Mouse (Mus musculus): ENCODE measurements at regions not wholly inside any gene's neighbourhood (a gene's known extent, or its start where the extent isn't known, plus 50 kb on each side); places are given as distances from the start of the nearest gene placed in this dataset.

DNA sequence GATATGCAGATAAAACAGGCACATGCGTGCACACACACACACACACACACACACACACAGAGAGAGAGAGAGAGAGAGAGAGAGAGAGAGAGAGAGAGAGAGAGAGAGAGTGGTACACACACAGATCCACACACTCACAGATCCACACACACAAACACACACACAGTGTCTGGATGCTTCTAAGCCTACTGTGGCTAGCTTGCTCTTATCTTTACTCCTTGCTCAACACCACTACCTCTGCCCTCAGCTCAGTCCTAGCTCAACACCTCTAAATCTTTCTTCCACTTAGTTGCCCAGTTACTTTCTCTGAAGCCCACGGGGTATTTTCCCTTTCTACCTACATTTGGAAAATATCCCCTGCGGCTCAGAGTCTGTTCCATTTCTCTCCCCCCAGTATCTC, 555.9 kb upstream of the Klhl1 start:
- WGBS, result 77% methylated on average over 3 of the region's 3 CpGs

DNA sequence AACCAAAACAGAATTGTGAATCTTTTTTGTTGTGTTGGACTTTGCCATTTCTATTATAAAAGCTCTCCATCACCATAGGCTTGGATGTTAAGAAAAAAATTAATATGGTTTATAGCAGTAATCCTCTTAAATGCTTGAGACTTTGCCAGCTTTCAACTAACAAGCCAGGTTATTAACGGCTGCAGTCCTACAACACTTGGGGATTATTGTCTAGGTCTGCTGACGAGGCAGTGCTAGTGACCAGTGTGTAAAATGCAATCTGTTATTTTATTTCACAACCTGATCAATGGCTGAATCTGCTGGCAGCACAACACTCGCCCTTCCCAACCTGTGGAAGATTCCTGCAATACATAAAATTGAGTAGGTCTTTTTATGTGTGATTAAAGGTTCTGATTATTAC, 549.9 kb upstream of the Klhl1 start:
- no peak overlapping the region for H3K4me3 ChIP-seq (replicated peaks; ENCODE audit: extremely low read depth, low read depth, low read length)
- WGBS, result 57% methylated on average over 3 of the region's 3 CpGs
- no peak for DNase-seq
- no peaks in the 10 kb centered on the region for H3K4me1 ChIP-seq (ENCODE audit: control insufficient read depth, insufficient read depth, low read length)
- TF ChIP-seq POLR2A (IDR thresholded peaks at IDR 0.05; ENCODE audit: borderline replicate concordance, extremely low read depth, low read depth, low read length) (no peak), CTCF (IDR thresholded peaks at IDR 0.05; ENCODE audit: insufficient read depth, low read length) (no peak)

More for the DNA sequence above, 555.9 kb upstream of the Klhl1 start:
- TF ChIP-seq CTCF (IDR thresholded peaks at IDR 0.05; ENCODE audit: insufficient read depth, low read length) (no peak), POLR2A (IDR thresholded peaks at IDR 0.05; ENCODE audit: borderline replicate concordance, extremely low read depth, low read depth, low read length) (no peak)
- Histone ChIP-seq H3K4me3 (replicated peaks; ENCODE audit: extremely low read depth, low read depth, low read length) (no peak overlapping the region), H3K4me1 (ENCODE audit: control insufficient read depth, insufficient read depth, low read length) (no peaks in the 10 kb centered on the region)
- DNase-seq, result no peak

DNA sequence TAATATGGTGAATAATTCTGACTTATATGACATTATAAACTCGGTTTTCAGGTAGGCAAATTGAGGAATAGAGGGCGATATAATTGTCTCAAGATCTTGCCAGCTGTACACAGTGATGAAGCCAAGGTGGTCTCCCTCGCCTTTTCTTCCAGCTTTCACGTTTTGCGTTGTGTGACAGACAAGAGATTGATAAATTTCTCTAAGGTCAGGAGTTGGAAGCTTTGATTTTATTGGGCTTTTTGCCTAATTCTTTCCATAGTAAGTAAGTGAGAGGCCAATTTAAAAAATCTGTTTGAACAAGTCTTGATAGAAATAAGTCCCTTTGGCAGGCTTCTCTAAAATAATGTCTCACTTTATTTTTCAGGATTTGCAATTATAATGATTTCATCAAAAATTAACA, 549.4 kb upstream of the Klhl1 start:
- TF ChIP-seq POLR2A (IDR thresholded peaks at IDR 0.05; ENCODE audit: borderline replicate concordance, extremely low read depth, low read depth, low read length), result no peak
- no peak for TF ChIP-seq CTCF (IDR thresholded peaks at IDR 0.05; ENCODE audit: insufficient read depth, low read length)
- WGBS, result 55% methylated on average over 5 of the region's 5 CpGs

DNA sequence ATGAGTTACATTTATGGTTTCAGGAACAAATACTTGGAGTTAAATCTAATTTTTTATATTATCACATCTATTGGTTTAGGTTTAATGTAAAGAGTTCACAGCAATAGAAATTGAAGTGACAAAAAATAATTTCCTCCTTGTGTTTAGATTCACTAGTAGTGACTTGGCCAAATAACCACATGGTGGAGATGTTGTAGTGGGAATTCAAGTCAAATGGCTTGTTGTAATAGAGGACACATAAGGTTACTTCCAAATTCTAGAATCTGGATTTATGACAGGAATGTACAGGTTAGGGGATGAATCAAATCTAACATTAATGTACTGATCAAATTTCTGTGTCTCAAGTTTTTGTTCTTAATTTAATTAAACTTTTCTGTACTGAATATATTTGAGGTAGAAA, 526.4 kb upstream of the Klhl1 start:
- TF ChIP-seq CTCF (IDR thresholded peaks at IDR 0.05; ENCODE audit: insufficient read depth, low read length) (no peak), POLR2A (IDR thresholded peaks at IDR 0.05; ENCODE audit: borderline replicate concordance, extremely low read depth, low read depth, low read length) (no peak)
- no peaks in the 10 kb centered on the region for H3K4me1 ChIP-seq (ENCODE audit: control insufficient read depth, insufficient read depth, low read length)
- H3K4me3 ChIP-seq (replicated peaks; ENCODE audit: extremely low read depth, low read depth, low read length), result no peak overlapping the region
- DNase-seq, result no peak

More for the DNA sequence above, 549.4 kb upstream of the Klhl1 start:
- Histone ChIP-seq H3K4me3 (replicated peaks; ENCODE audit: extremely low read depth, low read depth, low read length) (no peak overlapping the region), H3K4me1 (ENCODE audit: control insufficient read depth, insufficient read depth, low read length) (no peaks in the 10 kb centered on the region)
- DNase-seq, result no peak

DNA sequence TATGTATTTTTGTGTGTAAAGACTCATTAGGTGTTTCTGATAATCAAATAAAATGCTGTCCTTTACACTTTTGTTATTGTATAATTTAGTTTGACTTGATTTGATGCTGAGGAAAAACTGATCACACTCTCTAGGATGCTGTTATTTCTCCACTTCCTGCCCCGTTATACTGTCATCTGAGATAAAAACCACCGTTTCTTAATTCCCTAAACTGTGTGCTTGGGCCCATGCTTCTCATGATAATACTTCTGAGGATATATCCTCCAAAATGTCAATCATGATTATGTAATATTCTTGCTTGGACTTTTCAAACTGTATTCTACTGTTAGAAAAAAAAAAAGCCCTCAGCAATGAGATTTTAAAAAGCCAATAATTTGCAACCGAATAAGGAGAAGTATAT, 520.9 kb upstream of the Klhl1 start:
- H3K4me1 ChIP-seq (ENCODE audit: control insufficient read depth, insufficient read depth, low read length), result no peaks in the 10 kb centered on the region
- TF ChIP-seq POLR2A (IDR thresholded peaks at IDR 0.05; ENCODE audit: borderline replicate concordance, extremely low read depth, low read depth, low read length), result no peak
- no peak for DNase-seq
- WGBS, result 67% methylated on average over 3 of the region's 3 CpGs
- no peak overlapping the region for H3K4me3 ChIP-seq (replicated peaks; ENCODE audit: extremely low read depth, low read depth, low read length)

DNA sequence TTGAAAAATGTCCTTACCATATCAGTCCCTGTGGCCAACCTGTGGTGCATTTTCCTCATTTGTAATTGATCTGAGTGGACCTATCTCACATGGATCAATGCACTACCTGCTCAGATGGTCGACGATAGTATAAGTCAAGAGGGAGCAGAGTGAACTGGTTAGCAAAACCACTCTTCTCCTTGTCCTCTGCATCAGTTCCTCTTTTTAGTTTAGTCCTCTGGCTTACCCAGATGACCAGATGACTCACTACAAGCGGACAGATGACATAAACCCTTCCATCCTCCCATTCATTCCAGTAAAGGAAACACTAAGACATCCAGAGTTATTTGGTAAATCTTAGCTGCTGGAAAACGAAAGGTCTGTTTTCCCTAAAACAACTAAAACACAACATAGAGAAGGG, 509.6 kb upstream of the Klhl1 start:
- TF ChIP-seq POLR2A (IDR thresholded peaks at IDR 0.05; ENCODE audit: borderline replicate concordance, extremely low read depth, low read depth, low read length) (no peak), CTCF (IDR thresholded peaks at IDR 0.05; ENCODE audit: insufficient read depth, low read length) (no peak)
- 66% methylated on average over 4 of the region's 4 CpGs for WGBS
- H3K4me3 ChIP-seq (replicated peaks; ENCODE audit: extremely low read depth, low read depth, low read length), result no peak overlapping the region
- no peak for DNase-seq
- no peaks in the 10 kb centered on the region for H3K4me1 ChIP-seq (ENCODE audit: control insufficient read depth, insufficient read depth, low read length)

DNA sequence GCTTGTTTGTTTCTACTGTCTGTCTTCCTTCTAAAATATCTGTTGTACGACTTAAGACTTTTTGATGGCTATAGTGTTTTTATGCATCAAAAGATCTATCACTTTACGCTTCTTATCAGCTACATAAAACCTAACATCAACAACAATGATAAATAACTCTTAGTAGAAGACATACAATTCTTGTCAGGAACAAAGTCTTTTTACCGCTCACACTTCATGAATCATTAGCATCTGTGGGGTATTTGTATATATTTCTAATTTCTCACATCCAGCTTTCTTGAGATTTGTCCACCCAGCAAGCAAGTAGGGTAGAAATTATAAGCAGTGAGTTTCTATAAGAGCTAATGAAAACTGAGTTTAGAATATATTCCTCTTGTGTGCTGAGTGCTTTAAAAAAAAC, 487.4 kb upstream of the Klhl1 start:
- Histone ChIP-seq H3K4me1 (ENCODE audit: control insufficient read depth, insufficient read depth, low read length) (no peaks in the 10 kb centered on the region), H3K4me3 (replicated peaks; ENCODE audit: extremely low read depth, low read depth, low read length) (no peak overlapping the region)
- no peak for DNase-seq
- 58% methylated on average over 3 of the region's 3 CpGs for WGBS
- TF ChIP-seq POLR2A (IDR thresholded peaks at IDR 0.05; ENCODE audit: borderline replicate concordance, extremely low read depth, low read depth, low read length) (no peak), CTCF (IDR thresholded peaks at IDR 0.05; ENCODE audit: insufficient read depth, low read length) (no peak)

DNA sequence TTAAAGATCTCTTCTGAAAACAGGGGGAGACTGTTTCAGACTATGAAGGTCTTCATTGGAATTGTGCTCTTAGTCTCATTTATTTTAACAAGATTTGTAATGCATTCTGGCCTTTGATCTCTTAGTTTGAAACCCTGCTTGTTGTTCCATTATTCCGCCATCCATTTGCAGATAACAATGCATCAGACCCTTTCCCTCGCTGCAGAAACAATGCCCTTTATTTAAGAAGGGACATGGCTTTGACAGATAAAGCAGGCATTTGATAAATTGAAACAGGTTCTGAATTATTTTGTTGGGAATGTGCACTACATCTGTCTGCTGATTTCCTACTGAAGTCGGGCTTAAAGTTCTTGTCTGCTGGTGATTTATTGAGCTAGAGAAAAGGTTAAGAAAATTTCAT, 476.2 kb upstream of the Klhl1 start:
- TF ChIP-seq POLR2A (IDR thresholded peaks at IDR 0.05; ENCODE audit: borderline replicate concordance, extremely low read depth, low read depth, low read length) (no peak), CTCF (IDR thresholded peaks at IDR 0.05; ENCODE audit: insufficient read depth, low read length) (no peak)
- Histone ChIP-seq H3K4me3 (replicated peaks; ENCODE audit: extremely low read depth, low read depth, low read length) (no peak overlapping the region), H3K4me1 (ENCODE audit: control insufficient read depth, insufficient read depth, low read length) (no peaks in the 10 kb centered on the region)
- DNase-seq, result no peak
- WGBS, result 38% methylated on average over 3 of the region's 3 CpGs

DNA sequence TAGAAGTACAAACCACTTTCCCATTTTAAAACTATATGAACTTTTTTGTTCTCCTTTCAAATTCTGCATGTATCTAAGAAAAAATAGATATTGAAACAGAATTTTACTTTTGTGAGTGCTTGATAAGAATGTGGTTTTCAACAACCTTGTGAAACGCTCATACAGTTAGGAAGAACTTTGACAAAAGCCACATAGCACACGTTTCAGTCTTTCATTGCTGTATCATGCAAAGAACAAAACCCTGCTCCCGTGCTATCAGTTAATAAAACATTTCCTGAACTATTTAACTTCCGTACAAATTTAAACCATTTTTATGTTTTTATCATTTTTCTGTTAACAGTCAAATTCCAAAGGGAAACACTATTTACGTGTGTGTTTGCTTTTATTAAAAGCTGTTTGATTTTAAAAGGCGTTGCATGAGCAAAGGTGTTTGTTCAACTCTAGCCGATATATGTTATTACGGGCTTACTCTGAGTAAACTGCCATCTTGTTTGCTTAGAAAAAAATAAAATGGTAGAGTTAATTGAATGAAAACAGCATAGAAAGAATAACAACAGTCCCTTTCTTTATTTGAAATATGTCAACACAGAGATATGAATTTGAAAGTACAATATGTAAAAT, 471.8 kb upstream of the Klhl1 start:
- no peak for DNase-seq
- WGBS, result 36% methylated on average over 8 of the region's 8 CpGs
- no peaks in the 10 kb centered on the region for H3K4me1 ChIP-seq (ENCODE audit: control insufficient read depth, insufficient read depth, low read length)
- TF ChIP-seq POLR2A (IDR thresholded peaks at IDR 0.05; ENCODE audit: borderline replicate concordance, extremely low read depth, low read depth, low read length) (no peak), CTCF (IDR thresholded peaks at IDR 0.05; ENCODE audit: insufficient read depth, low read length) (no peak)
- no peak overlapping the region for H3K4me3 ChIP-seq (replicated peaks; ENCODE audit: extremely low read depth, low read depth, low read length)

DNA sequence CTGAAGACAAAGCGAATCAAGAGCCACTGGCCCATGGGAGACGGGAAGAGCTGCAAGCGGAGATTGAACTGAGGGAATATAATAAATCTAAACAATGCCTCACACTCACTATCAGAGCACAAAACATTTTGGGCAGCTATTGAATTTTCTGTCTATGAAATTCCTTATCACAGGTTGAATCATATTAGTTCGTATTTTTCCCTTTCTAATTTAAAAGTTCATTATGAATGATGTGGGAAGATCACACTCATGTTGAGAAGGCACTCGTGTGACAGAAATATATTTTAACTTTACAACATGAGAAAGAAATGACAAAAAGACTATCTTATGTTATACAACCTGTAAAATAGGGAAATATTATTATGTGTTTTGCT, 444.2 kb upstream of the Klhl1 start:
- no peak overlapping the region for H3K4me3 ChIP-seq (replicated peaks; ENCODE audit: extremely low read depth, low read depth, low read length)
- TF ChIP-seq CTCF (IDR thresholded peaks at IDR 0.05; ENCODE audit: insufficient read depth, low read length) (no peak), POLR2A (IDR thresholded peaks at IDR 0.05; ENCODE audit: borderline replicate concordance, extremely low read depth, low read depth, low read length) (no peak)
- DNase-seq, result no peak
- no peaks in the 10 kb centered on the region for H3K4me1 ChIP-seq (ENCODE audit: control insufficient read depth, insufficient read depth, low read length)
- WGBS, result 61% methylated on average over 5 of the region's 5 CpGs
